Mouse (Mus musculus) cerebellum, adult 2 months (tissue): ENCODE data around the gene Slfn1. TPM values are rescaled to one million over a fixed set of nuclear protein-coding genes. Genes with fewer than 3 reads are reported as not detected.

ENCODE experiments used
- DNase-seq, 2 experiments: peaks; one replicate each; pipeline ENCODE4 v3.0.0; 2021
- H3K27ac ChIP-seq: fragments of 200-500 bp; 2 replicates; pipeline ENCODE4 v1.5.1; 2012; ENCODE audit warnings: low read length, control low read depth, inconsistent platforms; ENCODE audit not compliant: insufficient read depth
- H3K27me3 ChIP-seq: fragments of 200-500 bp; 2 replicates; pipeline ENCODE4 v1.6.1; 2012; ENCODE audit warnings: inconsistent platforms, mild to moderate bottlenecking, low read length, moderate library complexity; ENCODE audit not compliant: control insufficient read depth, insufficient read depth
- H3K4me1 ChIP-seq: fragments of 200-500 bp; 2 replicates; pipeline ENCODE4 v1.6.1; 2011; ENCODE audit warnings: low read length; ENCODE audit not compliant: control insufficient read depth, insufficient read depth
- H3K4me3 ChIP-seq: fragments of 200-500 bp; replicated peaks from 2 replicates; pipeline ENCODE3; 2011; ENCODE audit warnings: mild to moderate bottlenecking, low read depth, low read length, control low read depth; ENCODE audit not compliant: insufficient read depth
- CTCF ChIP-seq: fragments of 200-500 bp; IDR thresholded peaks from 2 replicates; pipeline ENCODE4 v1.5.1; 2011; ENCODE audit warnings: low read depth, mild to moderate bottlenecking, control low read depth, low read length, moderate library complexity, borderline replicate concordance; ENCODE audit not compliant: insufficient read depth
- POLR2A ChIP-seq: fragments of 200-500 bp; IDR thresholded peaks from 2 replicates; pipeline ENCODE4 v1.6.1; 2011; ENCODE audit warnings: low read length, control low read depth, borderline replicate concordance; ENCODE audit not compliant: insufficient read depth
- WGBS: fragments of 180-500 bp; shearing (Covaris S2); methylation state at CpG from one replicate; pipeline ENCODE4 v1.1.7; 2018; 5-methylcytosine and 5-hydroxymethylcytosine counted together
- polyA plus RNA-seq: library from polyadenylated mRNA; depleted of rRNA; stranded (reverse); fragments of >200 nt; gene quantifications from 2 replicates; pipeline ENCODE4 v1.2.3, GENCODE M21; 2012; rRNA removed

Gene Slfn1
- polyA plus RNA-seq, result 0.16 TPM in 1 of 2 replicates, not detected in the other

DNA sequence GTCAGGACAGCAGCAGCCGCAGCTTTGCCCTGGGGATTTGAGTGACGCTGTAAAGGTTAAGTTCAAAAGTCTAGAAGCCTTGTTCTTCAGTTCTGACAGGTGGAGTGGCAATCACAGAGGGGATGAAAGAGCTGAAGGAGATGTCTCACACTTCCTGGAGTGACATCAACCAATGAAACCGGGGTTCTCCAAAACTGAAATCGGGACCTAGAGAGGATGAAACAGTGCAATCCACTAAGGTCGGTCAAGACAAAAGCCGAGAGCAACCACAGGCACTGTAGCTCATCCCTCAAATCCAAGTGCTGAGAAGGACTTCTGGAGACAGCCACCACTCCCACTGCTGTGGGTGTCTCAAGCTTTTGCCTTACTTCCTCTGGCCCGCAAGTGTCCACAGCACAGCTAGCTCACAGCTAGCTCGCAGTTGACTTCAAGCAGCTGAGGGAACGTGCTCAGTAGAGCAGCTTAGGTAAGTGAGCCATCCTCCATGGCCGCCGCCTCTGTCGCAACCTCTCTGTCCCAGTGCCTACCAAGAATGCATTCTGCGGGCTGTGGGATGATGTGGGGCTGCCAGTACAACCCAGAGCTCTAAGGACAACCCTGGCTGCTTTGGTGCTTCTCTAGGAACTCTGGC, at the start of gene Slfn1:
TSS of gene Slfn1 (plus strand) at position 253 of the 631 bp plus-strand sequence.
- no peak for DNase-seq
- TF ChIP-seq CTCF, result no peak
- TF ChIP-seq POLR2A, result no peak
- Histone ChIP-seq H3K4me3 (no peak within 1 kb of the TSS), H3K4me1 (no peaks in the 10 kb centered on the region), H3K27ac (no peak within 1 kb of the TSS), H3K27me3 (no peaks in the 10 kb centered on the region)
- WGBS, result 84% methylated on average over 13 of the region's 13 CpGs

DNA sequence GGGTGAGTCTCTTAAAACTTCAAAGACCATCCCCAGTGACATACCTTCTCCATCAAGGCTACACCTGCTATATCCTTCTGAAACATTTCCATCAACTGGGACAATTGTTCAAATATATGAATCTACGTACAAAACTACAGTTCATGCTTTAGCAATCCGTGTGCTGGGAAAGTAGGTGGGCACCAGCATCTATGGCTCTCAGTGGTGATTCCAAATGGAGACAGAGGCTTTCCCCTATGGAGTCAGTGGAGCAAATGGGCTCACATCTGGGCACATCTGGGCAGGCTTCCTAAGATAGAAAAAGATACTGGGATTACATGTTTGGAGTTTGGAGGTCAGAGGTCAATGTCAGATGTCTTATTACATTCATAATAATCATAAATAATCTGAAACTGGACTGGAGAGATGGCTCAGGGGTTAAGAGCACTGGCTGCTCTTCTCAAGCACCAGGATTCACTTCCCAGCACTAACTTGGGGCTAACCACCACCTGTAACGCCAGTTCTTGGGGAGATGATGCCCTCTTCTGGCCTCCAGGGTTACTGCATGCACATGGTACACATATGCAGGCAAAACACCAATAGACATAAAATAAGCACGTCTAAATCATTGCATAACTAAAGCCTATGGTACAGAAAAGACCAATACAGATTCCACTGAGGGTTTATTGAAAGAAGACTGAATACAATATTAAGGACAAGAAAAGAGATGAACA, 48.5 kb upstream of the Slfn1 start:
- TF ChIP-seq POLR2A, result no peak
- no peak for TF ChIP-seq CTCF
- Histone ChIP-seq H3K27me3 (no peaks in the 10 kb centered on the region), H3K4me3 (no peak overlapping the region), H3K27ac (no peak overlapping the region), H3K4me1 (no peaks in the 10 kb centered on the region)
- WGBS, result 78% methylated on average over 4 of the region's 4 CpGs
- DNase-seq, result no peak

GRCm38 (mm10) chr11:83070321-83070970, 46.2 kb upstream of the Slfn1 start:
- Histone ChIP-seq H3K27ac (no peak overlapping the region), H3K27me3 (no peaks in the 10 kb centered on the region), H3K4me1 (no peaks in the 10 kb centered on the region), H3K4me3 (no peak overlapping the region)
- WGBS, result 81% methylated on average over 15 of the region's 15 CpGs
- DNase-seq, result no peak
- no peak for TF ChIP-seq CTCF

DNA sequence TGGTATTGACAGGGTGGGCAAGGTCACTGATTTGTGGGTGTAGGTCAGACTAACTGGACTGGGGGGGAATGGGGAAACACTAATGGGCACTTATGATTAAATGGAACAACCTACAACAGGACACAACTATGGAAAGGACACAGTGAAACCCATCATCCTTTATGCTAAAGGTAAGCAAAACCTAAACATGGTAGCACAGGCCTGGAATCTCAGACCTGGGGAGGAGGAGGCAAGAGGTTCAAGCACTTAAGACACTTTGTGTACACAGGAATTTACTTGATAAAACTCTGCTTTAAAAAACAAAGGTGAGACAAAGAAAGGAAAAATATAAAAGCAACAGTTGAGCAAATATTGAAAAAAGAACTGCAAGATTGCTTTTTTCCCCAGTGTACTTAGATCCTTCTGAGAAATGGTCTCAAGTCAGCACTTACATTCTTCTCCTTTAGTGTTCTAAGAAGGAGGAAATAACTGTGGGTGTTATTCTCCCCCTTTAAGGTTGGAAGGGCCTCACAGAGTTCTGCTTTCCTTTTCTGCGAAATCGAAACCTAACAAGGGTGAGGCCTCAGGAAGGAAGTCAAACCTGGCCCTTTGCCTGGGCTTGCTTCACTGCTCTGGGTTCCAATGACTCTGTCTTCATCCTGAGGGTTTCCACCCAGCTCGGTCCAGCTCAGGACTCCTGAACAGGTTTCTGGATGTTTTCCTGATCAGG, 38.8 kb upstream of the Slfn1 start:
- Histone ChIP-seq H3K27ac (no peak overlapping the region), H3K4me1 (no peaks in the 10 kb centered on the region), H3K27me3 (no peaks in the 10 kb centered on the region), H3K4me3 (no peak overlapping the region)
- TF ChIP-seq POLR2A (no peak), CTCF (no peak)
- no peak for DNase-seq
- WGBS, result 69% methylated on average over 3 of the region's 3 CpGs

DNA sequence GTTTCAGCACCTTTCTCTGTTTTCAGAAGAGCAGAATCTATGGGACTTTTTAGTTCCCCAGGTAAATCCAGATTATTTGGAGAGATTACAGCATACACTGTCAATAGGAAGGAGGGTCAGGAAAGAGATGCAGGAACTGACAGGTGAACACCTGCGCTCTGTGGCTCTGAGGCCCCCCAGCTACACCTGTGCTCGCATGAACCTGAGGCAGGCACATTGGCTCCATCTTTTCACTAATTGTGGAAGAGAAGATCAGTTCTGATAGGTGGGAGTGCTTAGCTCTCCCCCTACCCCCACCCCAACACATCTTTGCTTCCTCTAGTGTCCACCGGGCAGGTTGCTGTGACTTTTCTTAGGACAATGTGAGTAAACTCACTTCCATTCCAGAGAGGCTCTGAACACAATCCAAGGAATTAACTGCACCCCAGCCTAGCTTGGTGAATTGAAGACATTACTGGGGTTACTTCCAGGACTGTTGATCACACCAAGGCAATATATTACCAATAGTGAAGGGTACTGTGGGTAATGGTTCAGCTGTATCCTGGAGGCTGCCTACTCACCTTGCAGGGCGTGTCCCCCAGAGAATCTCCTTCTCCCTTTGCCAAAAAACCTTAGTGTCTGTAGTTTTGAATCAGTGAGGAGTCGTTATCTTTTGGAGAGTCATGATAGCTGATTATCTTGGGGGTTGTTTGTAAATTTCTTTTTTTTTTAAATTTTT, 38.1 kb upstream of the Slfn1 start:
- no peak for DNase-seq
- no peaks in the 10 kb centered on the region for H3K4me1 ChIP-seq
- 84% methylated on average over 5 of the region's 5 CpGs for WGBS
- H3K4me3 ChIP-seq, result no peak overlapping the region
- no peak for TF ChIP-seq CTCF
- TF ChIP-seq POLR2A, result no peak
- H3K27ac ChIP-seq, result no peak overlapping the region
- H3K27me3 ChIP-seq, result no peaks in the 10 kb centered on the region

- TF ChIP-seq CTCF (no peak), POLR2A (no peak)
- Histone ChIP-seq H3K4me3 (no peak overlapping the region), H3K4me1 (no peaks in the 10 kb centered on the region), H3K27ac (no peak overlapping the region), H3K27me3 (no peaks in the 10 kb centered on the region)
- 88% methylated on average over 9 of the region's 9 CpGs for WGBS
- no peak for DNase-seq
Measured at GRCm38 (mm10) chr11:83079487-83080199, 37.0 kb upstream of the Slfn1 start.
